Comparison of ENCODE assay signal across 10 mouse cellular contexts in genomic region chr6:88809091-88810037, GRCm38 (mm10). TPM values are rescaled to one million over a fixed set of nuclear protein-coding genes. Genes with fewer than 3 reads are reported as not detected.
DNase-seq lines count a peak whose midpoint lies in the region; ATAC-seq lines count a peak whose summit lies in the region.
"Had no signal": no experiment of that assay in that cellular context is flagged by ENCODE, and none has a peak within 500 bp of the region (broad histone marks: within the 10 kb centered on the region; RNA-seq: fewer than 3 reads in every experiment).

No protein-coding gene starts in this region.

- DNase-seq in hindbrain, embryonic 10.5 days (ENCODE audit: low spot score): no peak
- DNase-seq in ES-CJ7 (ENCODE audit: low read depth, low spot score): peak; percentile 26
- DNase-seq in embryonic facial prominence, embryonic 10.5 days (ENCODE audit: low spot score): no peak
- no peak for DNase-seq in limb, embryonic 10.5 days (ENCODE audit: low spot score)
- DNase-seq: adrenal gland, adult 2 months; cerebellum, adult 9-11 months had no signal

- H3K4me1 ChIP-seq in hindbrain, embryonic 10.5 days (replicated peaks): peaks cover 52% of the 10 kb centered on the region
- H3K4me1 ChIP-seq in hindbrain, embryonic 16.5 days (ENCODE audit: control insufficient read depth, insufficient read depth, low read depth, low read length): no peaks in the 10 kb centered on the region; the same call in 1 of the 2 replicates
- peaks cover 45% of the 10 kb centered on the region for H3K4me1 ChIP-seq in embryonic facial prominence, embryonic 10.5 days
- H3K4me1 ChIP-seq in limb, embryonic 10.5 days: peaks cover 53% of the 10 kb centered on the region

- no peaks in the 10 kb centered on the region for H3K36me3 ChIP-seq in hindbrain, embryonic 10.5 days
- H3K36me3 ChIP-seq in hindbrain, embryonic 16.5 days (ENCODE audit: control insufficient read depth, insufficient read depth, low read length): no peaks in the 10 kb centered on the region
- H3K36me3 ChIP-seq in embryonic facial prominence, embryonic 10.5 days (replicated peaks): no peaks in the 10 kb centered on the region
- no peaks in the 10 kb centered on the region for H3K36me3 ChIP-seq in limb, embryonic 10.5 days

- peak overlapping the region; percentile 75 for H3K27ac ChIP-seq in hindbrain, embryonic 10.5 days
- no peak overlapping the region for H3K27ac ChIP-seq in hindbrain, embryonic 16.5 days (ENCODE audit: low read depth, low read length)
- peak overlapping the region; percentile 44; the same call in 1 of the 2 replicates for H3K27ac ChIP-seq in embryonic facial prominence, embryonic 10.5 days (replicated peaks)
- peak overlapping the region; percentile 44; the same call in 1 of the 2 replicates for H3K27ac ChIP-seq in limb, embryonic 10.5 days
- H3K27ac ChIP-seq: kidney, postnatal 0 days had no signal

- no peak overlapping the region for H3K9ac ChIP-seq in hindbrain, embryonic 16.5 days (ENCODE audit: low read depth, low read length)

- no peak overlapping the region for H3K4me2 ChIP-seq in hindbrain, embryonic 16.5 days (ENCODE audit: low read length)

- H3K9me3 ChIP-seq in hindbrain, embryonic 10.5 days: no peaks in the 10 kb centered on the region
- no peaks in the 10 kb centered on the region for H3K9me3 ChIP-seq in hindbrain, embryonic 16.5 days (ENCODE audit: control insufficient read depth, low read length)
- no peaks in the 10 kb centered on the region for H3K9me3 ChIP-seq in embryonic facial prominence, embryonic 10.5 days
- H3K9me3 ChIP-seq in limb, embryonic 10.5 days (replicated peaks): no peaks in the 10 kb centered on the region

- no peaks in the 10 kb centered on the region for H3K27me3 ChIP-seq in hindbrain, embryonic 10.5 days (ENCODE audit: insufficient read depth, poor library complexity, severe bottlenecking)
- H3K27me3 ChIP-seq in hindbrain, embryonic 16.5 days (replicated peaks; ENCODE audit: control insufficient read depth, insufficient read depth, low read length): no peaks in the 10 kb centered on the region
- no peaks in the 10 kb centered on the region for H3K27me3 ChIP-seq in embryonic facial prominence, embryonic 10.5 days (replicated peaks; ENCODE audit: low read depth, poor library complexity, severe bottlenecking)
- no peaks in the 10 kb centered on the region for H3K27me3 ChIP-seq in limb, embryonic 10.5 days (ENCODE audit: low read depth, poor library complexity, severe bottlenecking)

- WGBS in hindbrain, embryonic 10.5 days: 74% methylated on average over 23 of the region's 23 CpGs
- whole genome bisulfite sequencing in hindbrain, embryonic 16.5 days: 71% methylated on average over 23 of the region's 23 CpGs
- WGBS in embryonic facial prominence, embryonic 10.5 days: 70% methylated on average over 23 of the region's 23 CpGs
- 67% methylated on average over 23 of the region's 23 CpGs for WGBS in limb, embryonic 10.5 days

- H3K4me3 ChIP-seq in hindbrain, embryonic 10.5 days: no peak overlapping the region
- no peak overlapping the region for H3K4me3 ChIP-seq in hindbrain, embryonic 16.5 days (ENCODE audit: low read length)
- H3K4me3 ChIP-seq in embryonic facial prominence, embryonic 10.5 days: no peak overlapping the region
- no peak overlapping the region for H3K4me3 ChIP-seq in limb, embryonic 10.5 days

- ATAC-seq in hindbrain, embryonic 16.5 days: no peak
- ATAC-seq in erythroblast, adult 5-6 weeks (replicated peaks; ENCODE audit: low FRiP score, poor library complexity, severe bottlenecking): no peak
- no peak for ATAC-seq in megakaryocyte progenitor cell, adult 5-6 weeks (replicated peaks; ENCODE audit: poor library complexity)

RNA-seq across cellular contexts. Expression of gene Abtb1, which starts 32.4 kb away (rescaled TPM):
- 27.2 and 27.5 TPM in 2 replicates for polyA plus RNA-seq in hindbrain, embryonic 10.5 days (2016; fragmentation: Nextera tagmentation; extraction: Ambion mirVana)
- polyA plus RNA-seq in hindbrain, embryonic 16.5 days (2015; fragmentation: Nextera tagmentation; extraction: Ambion mirVana): 37.7 and 39.4 TPM in 2 replicates
- 25.2 and 26.4 TPM in 2 replicates for polyA plus RNA-seq in embryonic facial prominence, embryonic 10.5 days (2016; fragmentation: Nextera tagmentation; extraction: Ambion mirVana)
- polyA plus RNA-seq in limb, embryonic 10.5 days (2016; fragmentation: Nextera tagmentation; extraction: Ambion mirVana): 22.9 and 25.3 TPM in 2 replicates
- 78.6 and 90.1 TPM in 2 replicates for total RNA-seq in erythroblast, adult 5-6 weeks (2015; ENCODE audit: low replicate concordance)
- total RNA-seq in erythroblast, adult 5-6 weeks (2017; ENCODE audit: low replicate concordance): 218 and 344 TPM in 2 replicates
- 7.8 and 9.5 TPM in 2 replicates for total RNA-seq in megakaryocyte progenitor cell, adult 5-6 weeks (2015)
- 40.1 and 40.7 TPM in 2 replicates for total RNA-seq in megakaryocyte progenitor cell, adult 5-6 weeks (2017)
